Mouse (Mus musculus): Measurements from ENCODE around the gene Rnf227. TPM values are rescaled to one million over a fixed set of nuclear protein-coding genes. Genes with fewer than 3 reads are reported as not detected.

Rnf227 gene
- 2.1 TPM for polyA plus RNA-seq (2017; shearing (Covaris generic))

GRCm38 (mm10) chr11:69340161-69341131 is at the start of gene Rnf227:
TSS of gene Rnf227 (plus strand) at chr11:69340461.

DNA sequence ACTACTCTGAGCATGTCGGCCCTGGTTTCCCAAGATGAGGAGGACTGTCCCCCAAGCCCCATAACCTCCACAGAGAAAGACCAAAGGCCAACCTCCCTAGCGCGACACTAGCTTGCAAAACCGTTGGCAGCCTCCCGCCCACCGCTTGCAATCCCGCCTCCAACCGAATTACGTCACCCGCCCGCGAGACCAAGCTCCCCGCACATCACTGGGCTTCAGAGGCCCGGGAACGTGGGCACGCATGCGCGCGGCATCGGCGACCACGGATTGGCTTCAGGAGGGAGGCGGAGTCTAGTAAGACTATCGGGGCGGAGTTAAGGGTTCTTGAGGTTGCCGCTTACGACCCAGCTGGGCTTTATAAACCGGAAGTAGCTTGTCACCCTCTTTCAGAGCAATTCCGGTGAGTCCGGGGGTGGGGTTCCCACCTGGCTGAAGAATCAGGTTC is 16.6 kb upstream of the Rnf227 start, which contains the start of the genes Cntrob and Trappc1:
Gene Cntrob, minus strand, starts transcription at position 109 of the 445 bp plus-strand sequence.
Gene Trappc1, plus strand, starts transcription at position 314 of the 445 bp plus-strand sequence.

GRCm38 (mm10) chr11:69325628-69326407 is 14.4 kb upstream of the Rnf227 start, which contains the start of gene Kcnab3:
TSS of gene Kcnab3 (plus strand) at chr11:69326258.

DNA sequence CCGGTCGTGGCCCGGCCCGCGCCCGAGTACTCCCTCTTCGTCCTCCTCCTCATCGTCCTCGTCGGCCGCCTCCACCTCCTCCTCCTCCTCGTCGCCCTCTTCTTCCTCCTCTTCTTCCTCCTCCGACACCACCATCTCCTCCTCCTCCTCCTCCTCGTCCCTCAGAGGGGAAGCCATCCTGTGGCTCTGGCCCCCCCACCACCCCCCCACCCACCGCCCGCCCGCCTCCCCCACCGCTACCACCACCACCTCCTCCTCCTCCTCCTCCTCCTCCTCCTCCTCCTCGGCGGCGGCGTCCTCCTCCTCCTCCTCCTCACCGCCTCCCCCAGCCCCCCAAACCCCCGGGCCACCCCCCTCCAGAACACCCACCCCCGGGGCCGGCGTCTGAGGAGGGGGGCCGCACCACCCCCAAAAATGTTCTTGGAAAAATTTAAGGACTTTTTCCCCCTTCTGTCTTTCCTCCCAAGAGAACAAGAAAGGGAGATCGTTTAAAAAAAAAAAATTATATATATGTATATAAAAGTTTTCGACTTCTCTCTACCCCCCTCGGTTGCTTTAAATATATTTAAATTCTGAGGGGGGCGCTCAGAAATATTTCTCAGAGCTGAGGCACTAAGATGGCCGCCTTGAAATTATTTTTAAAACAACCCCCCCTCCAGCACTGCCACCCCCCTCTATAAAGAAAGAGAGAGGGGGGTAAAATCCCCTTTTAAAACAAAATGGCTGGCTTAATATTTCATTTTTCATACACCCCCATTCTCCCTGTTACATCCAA is 29.1 kb downstream of the Rnf227 start, which contains the start of gene Chd3:
Gene Chd3, minus strand, starts transcription at position 192 of the 775 bp plus-strand sequence.

Other genes starting within 250 kb of the Rnf227 start
- 136 TPM for gene Per1, start 245.2 kb upstream of the Rnf227 start, polyA plus RNA-seq (2017; shearing (Covaris generic))
- gene Hes7, start 220.1 kb upstream of the Rnf227 start, polyA plus RNA-seq (2017; shearing (Covaris generic)) = 0.41 TPM
- not detected for gene 9130213A22Rik, start 217.9 kb upstream of the Rnf227 start, polyA plus RNA-seq (2017; shearing (Covaris generic))
- gene Aloxe3, start 214.6 kb upstream of the Rnf227 start, polyA plus RNA-seq (2017; shearing (Covaris generic)) = 0.36 TPM
- gene Alox12b, start 183.5 kb upstream of the Rnf227 start, polyA plus RNA-seq (2017; shearing (Covaris generic)) = not detected
- 0.80 TPM for gene Alox8, start 142.6 kb upstream of the Rnf227 start, polyA plus RNA-seq (2017; shearing (Covaris generic))
- not detected for gene Gucy2e, start 103.4 kb upstream of the Rnf227 start, polyA plus RNA-seq (2017; shearing (Covaris generic))
- 9.3 TPM for gene Cntrob, start 16.7 kb upstream of the Rnf227 start, polyA plus RNA-seq (2017; shearing (Covaris generic))
- 44.3 TPM for gene Trappc1, start 16.5 kb upstream of the Rnf227 start, polyA plus RNA-seq (2017; shearing (Covaris generic))
- gene Kcnab3, start 14.2 kb upstream of the Rnf227 start, polyA plus RNA-seq (2017; shearing (Covaris generic)) = 1.2 TPM
- gene Chd3, start 28.9 kb downstream of the Rnf227 start, polyA plus RNA-seq (2017; shearing (Covaris generic)) = 74.2 TPM
- 46.8 TPM for gene Naa38, start 55.0 kb downstream of the Rnf227 start, polyA plus RNA-seq (2017; shearing (Covaris generic))
- gene Cyb5d1, start 55.2 kb downstream of the Rnf227 start, polyA plus RNA-seq (2017; shearing (Covaris generic)) = 38.9 TPM
- 2.6 TPM for gene Tmem88, start 57.8 kb downstream of the Rnf227 start, polyA plus RNA-seq (2017; shearing (Covaris generic))
- gene Kdm6b, start 73.2 kb downstream of the Rnf227 start, polyA plus RNA-seq (2017; shearing (Covaris generic)) = 49.6 TPM
- gene Dnah2, start 208.6 kb downstream of the Rnf227 start, polyA plus RNA-seq (2017; shearing (Covaris generic)) = not detected
- gene Efnb3, start 219.7 kb downstream of the Rnf227 start, polyA plus RNA-seq (2017; shearing (Covaris generic)) = not detected
- gene Wrap53, start 239.8 kb downstream of the Rnf227 start, polyA plus RNA-seq (2017; shearing (Covaris generic)) = 11.0 TPM
- gene Trp53, start 239.9 kb downstream of the Rnf227 start, polyA plus RNA-seq (2017; shearing (Covaris generic)) = 180 TPM

Data from effector memory CD4-positive, alpha-beta T cell, adult 5 months (primary cell).